Mouse (Mus musculus) liver, adult 2 months (tissue): Measurements from ENCODE around the gene Prg3.

Source experiments
- CTCF ChIP-seq: fragments of 200-500 bp; IDR thresholded peaks from 2 replicates; pipeline ENCODE4 v1.5.1; 2011; ENCODE audit warnings: low read depth, low read length, control low read depth
- POLR2A ChIP-seq: fragments of 200-500 bp; IDR thresholded peaks from 2 replicates; pipeline ENCODE4 v1.6.1; 2011; ENCODE audit warnings: low read length, control low read depth; ENCODE audit not compliant: insufficient read depth; ENCODE audit errors: extremely low read depth

DNA sequence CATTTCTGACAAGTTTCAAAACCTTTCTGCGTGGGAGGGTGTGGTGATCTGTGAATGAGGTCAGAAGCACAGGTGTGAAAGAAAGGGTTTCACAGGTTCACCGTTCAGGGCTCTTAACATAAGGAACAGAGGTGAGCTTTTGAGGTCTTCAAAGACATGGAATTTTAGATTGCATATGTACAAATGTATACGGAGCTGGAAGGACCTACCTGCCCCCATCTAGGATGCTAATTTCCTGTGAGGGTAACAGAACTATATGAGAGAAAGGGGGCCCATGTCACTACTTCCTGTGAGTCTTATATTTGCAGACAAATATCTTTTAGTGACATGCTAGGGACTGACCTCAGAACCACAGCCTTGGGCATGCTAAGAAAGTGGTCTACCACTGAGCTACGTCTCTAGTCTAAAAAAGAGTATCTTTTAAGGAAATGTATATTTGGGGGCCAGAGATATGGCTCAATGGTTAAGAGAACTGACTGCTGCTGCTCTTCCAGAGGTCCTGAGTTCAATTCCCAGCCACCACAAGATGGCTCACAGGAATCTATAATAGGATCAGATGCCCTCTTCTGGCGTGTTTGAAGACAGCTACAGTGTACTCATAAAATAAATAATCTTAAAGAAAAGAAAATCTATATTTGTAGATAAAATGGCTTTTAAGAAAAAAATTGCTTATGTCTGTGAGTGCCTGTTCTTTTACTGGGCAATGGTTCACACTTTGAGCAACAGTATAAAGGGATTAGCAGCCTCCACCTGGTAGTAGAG lies 26.0 kb downstream of the Prg3 start:
- TF ChIP-seq CTCF (no peak), POLR2A (no peak)
